Mouse (Mus musculus): ENCODE measurements around the gene Trim6.
"Not testable (repeated sequence)": the region's sequence is repeated elsewhere in the genome, so short reads cannot be mapped to it uniquely, and the experiment has no call there.

Trim6 gene

GRCm38 (mm10) chr7:104218701-104219569, at the start of gene Trim6:
Trim6 (plus strand) TSS chr7:104218793.
- no peak for DNase-seq (ENCODE audit: low spot score in 2 of 2)

- peak in 1 of 2 experiments; percentile 17 for DNase-seq (ENCODE audit: low spot score in 2 of 2)
Observed at GRCm38 (mm10) chr7:104169634-104170204, 48.9 kb upstream of the Trim6 start.

GRCm38 (mm10) chr7:104175085-104175484, 43.5 kb upstream of the Trim6 start:
- no peak for DNase-seq (ENCODE audit: low spot score in 2 of 2)

- DNase-seq (ENCODE audit: low spot score in 2 of 2): no peak
Observed at GRCm38 (mm10) chr7:104178422-104179054, 40.1 kb upstream of the Trim6 start.

- no peak for DNase-seq (ENCODE audit: low spot score in 2 of 2)
Observed at GRCm38 (mm10) chr7:104179074-104179473, 39.5 kb upstream of the Trim6 start.

- no peak for DNase-seq (ENCODE audit: low spot score in 2 of 2)
Observed at GRCm38 (mm10) chr7:104183292-104183691, 35.3 kb upstream of the Trim6 start, which contains the start of gene Olfr648. Olfr648 (minus strand) TSS chr7:104183392.

GRCm38 (mm10) chr7:104191275-104191674, 27.3 kb upstream of the Trim6 start:
- DNase-seq (ENCODE audit: low spot score in 2 of 2): no peak

GRCm38 (mm10) chr7:104195885-104196284, 22.7 kb upstream of the Trim6 start, which contains the start of gene Olfr649:
Olfr649 (minus strand) TSS chr7:104195985.
- no peak for DNase-seq (ENCODE audit: low spot score in 2 of 2)

- peak; percentile 21 to 66 for DNase-seq (ENCODE audit: low spot score in 2 of 2)
Observed at GRCm38 (mm10) chr7:104199822-104200221, 18.8 kb upstream of the Trim6 start.

- DNase-seq (ENCODE audit: low spot score in 2 of 2): no peak
Observed at GRCm38 (mm10) chr7:104206197-104206596, 12.4 kb upstream of the Trim6 start.

GRCm38 (mm10) chr7:104216011-104216535, 2.5 kb upstream of the Trim6 start:
- DNase-seq (ENCODE audit: low spot score in 2 of 2): no peak

- no peak for DNase-seq (ENCODE audit: low spot score in 2 of 2)
Observed at GRCm38 (mm10) chr7:104217881-104218280, 712 bp upstream of the Trim6 start.

GRCm38 (mm10) chr7:104231203-104231602, 12.6 kb downstream of the Trim6 start:
- DNase-seq (ENCODE audit: low spot score in 2 of 2): peak in 1 of 2 experiments; percentile 48

- DNase-seq (ENCODE audit: low spot score in 2 of 2): no peak
Observed at GRCm38 (mm10) chr7:104240857-104241256, 22.3 kb downstream of the Trim6 start.

GRCm38 (mm10) chr7:104243616-104244015, 25.0 kb downstream of the Trim6 start:
- no peak for DNase-seq (ENCODE audit: low spot score in 2 of 2)

- peak; percentile 44 to 57 for DNase-seq (ENCODE audit: low spot score in 2 of 2)
Observed at GRCm38 (mm10) chr7:104244287-104245181, 25.9 kb downstream of the Trim6 start, which contains the start of gene Trim34a. Trim34a (plus strand) TSS chr7:104244457.

- DNase-seq (ENCODE audit: low spot score in 2 of 2): not testable (repeated sequence)
Observed at GRCm38 (mm10) chr7:104260380-104260779, 41.8 kb downstream of the Trim6 start.

- DNase-seq (ENCODE audit: low spot score in 2 of 2): not testable (repeated sequence)
Observed at GRCm38 (mm10) chr7:104265335-104265734, 46.7 kb downstream of the Trim6 start.

GRCm38 (mm10) chr7:104279361-104279760, 60.8 kb downstream of the Trim6 start:
- DNase-seq (ENCODE audit: low spot score in 2 of 2): not testable (repeated sequence)
